Mouse (Mus musculus): ENCODE measurements at regions not wholly inside any gene's neighbourhood (a gene's known extent, or its start where the extent isn't known, plus 50 kb on each side); places are given as distances from the start of the nearest gene placed in this dataset.

- DNase-seq (ENCODE audit: low read depth, low spot score) = no peak
Measured at GRCm38 (mm10) chrX:98375437-98375836, 226.9 kb downstream of the Ar start.

GRCm38 (mm10) chrX:98380247-98380905 lies 231.8 kb downstream of the Ar start:
- peak; percentile 3 for DNase-seq (ENCODE audit: low read depth, low spot score)

- DNase-seq (ENCODE audit: low read depth, low spot score) = no peak
Measured at GRCm38 (mm10) chrX:98384017-98384416, 235.4 kb downstream of the Ar start.

- DNase-seq (ENCODE audit: low read depth, low spot score) = no peak
Measured at GRCm38 (mm10) chrX:98392376-98392775, 243.8 kb downstream of the Ar start.

GRCm38 (mm10) chrX:98409090-98409489 lies 260.5 kb downstream of the Ar start:
- no peak for DNase-seq (ENCODE audit: low read depth, low spot score)

GRCm38 (mm10) chrX:98419437-98419836 lies 270.9 kb downstream of the Ar start:
- DNase-seq (ENCODE audit: low read depth, low spot score) = no peak

GRCm38 (mm10) chrX:98452026-98452425 lies 303.5 kb downstream of the Ar start:
- DNase-seq (ENCODE audit: low read depth, low spot score) = no peak

GRCm38 (mm10) chrX:98476473-98477254 lies 328.1 kb downstream of the Ar start:
- peak; percentile 19 for DNase-seq (ENCODE audit: low read depth, low spot score)
